Mouse (Mus musculus) cerebellum, adult (tissue): Measurements from ENCODE around the gene Gpld1.
"Not testable (repeated sequence)": the region's sequence is repeated elsewhere in the genome, so short reads cannot be mapped to it uniquely, and the experiment has no call there.

Source experiments
- ATAC-seq: cut with Nextera tagmentation; 2 replicates; pipeline ENCODE4 v1.9.2; 2017; ENCODE audit warnings: mild to moderate bottlenecking, moderate library complexity, mixed read lengths; ENCODE audit not compliant: insufficient number of reproducible peaks, low FRiP score, low TSS enrichment

The Gpld1 gene

GRCm38 (mm10) chr13:24945567-24945966 lies 2.6 kb downstream of the Gpld1 start:
- no peak for ATAC-seq

GRCm38 (mm10) chr13:24947158-24947557 lies 4.2 kb downstream of the Gpld1 start:
- no peak for ATAC-seq

- no peak for ATAC-seq
Measured at GRCm38 (mm10) chr13:24948870-24949269, 5.9 kb downstream of the Gpld1 start.

- no peak for ATAC-seq
Measured at GRCm38 (mm10) chr13:24952659-24953058, 9.7 kb downstream of the Gpld1 start.

GRCm38 (mm10) chr13:24955091-24955490 lies 12.1 kb downstream of the Gpld1 start:
- ATAC-seq: peak; percentile 36; the same call in 1 of the 2 replicates

GRCm38 (mm10) chr13:24955500-24955899 lies 12.5 kb downstream of the Gpld1 start:
- no peak for ATAC-seq

- ATAC-seq: no peak
Measured at GRCm38 (mm10) chr13:24958671-24959070, 15.7 kb downstream of the Gpld1 start.

- ATAC-seq: no peak
Measured at GRCm38 (mm10) chr13:24960084-24960483, 17.1 kb downstream of the Gpld1 start.

GRCm38 (mm10) chr13:24962119-24962518 lies 19.2 kb downstream of the Gpld1 start:
- no peak for ATAC-seq

- ATAC-seq: 0 out of 2 replicates have a peak, but pooled peaks have one; percentile 21
Measured at GRCm38 (mm10) chr13:24965130-24965845, 22.3 kb downstream of the Gpld1 start.

- 0 out of 2 replicates have a peak, but pooled peaks have one; percentile 43 for ATAC-seq
Measured at GRCm38 (mm10) chr13:24965846-24966201, 22.9 kb downstream of the Gpld1 start.

- not testable (repeated sequence) for ATAC-seq
Measured at GRCm38 (mm10) chr13:24971776-24972175, 28.8 kb downstream of the Gpld1 start.

GRCm38 (mm10) chr13:24976384-24976783 lies 33.4 kb downstream of the Gpld1 start:
- no peak for ATAC-seq

GRCm38 (mm10) chr13:24977820-24978342 lies 34.9 kb downstream of the Gpld1 start:
- no peak for ATAC-seq

GRCm38 (mm10) chr13:24981031-24981430 lies 38.1 kb downstream of the Gpld1 start:
- no peak for ATAC-seq

GRCm38 (mm10) chr13:24985435-24985834 lies 42.5 kb downstream of the Gpld1 start:
- peak; percentile 32; the same call in 1 of the 2 replicates for ATAC-seq

- peak; percentile 74 for ATAC-seq
Measured at GRCm38 (mm10) chr13:24988391-24988790, 45.4 kb downstream of the Gpld1 start.

GRCm38 (mm10) chr13:24989006-24989405 lies 46.1 kb downstream of the Gpld1 start:
- peak; percentile 17; the same call in 1 of the 2 replicates for ATAC-seq

GRCm38 (mm10) chr13:24993160-24993559 lies 50.2 kb downstream of the Gpld1 start:
- ATAC-seq: no peak

GRCm38 (mm10) chr13:24999538-24999937 lies 56.6 kb downstream of the Gpld1 start:
- no peak for ATAC-seq

- no peak for ATAC-seq
Measured at GRCm38 (mm10) chr13:25002965-25003364, 60.0 kb downstream of the Gpld1 start.

- ATAC-seq: peak; percentile 81
Measured at GRCm38 (mm10) chr13:25007115-25007514, 64.2 kb downstream of the Gpld1 start.
